Mouse (Mus musculus) megakaryocyte, embryonic 14.5 days (primary cell): ENCODE results near the gene Lrrc47.

Experiments used
- FLI1 ChIP-seq: IDR thresholded peaks from 2 replicates; pipeline ENCODE4 v1.6.1; 2012; ENCODE audit warnings: low read length, inconsistent platforms, mixed read lengths
- GATA1 ChIP-seq: IDR thresholded peaks from 3 replicates; pipeline ENCODE4 v1.6.1; 2012; ENCODE audit warnings: mixed read lengths, low read length, inconsistent platforms, borderline replicate concordance

DNA sequence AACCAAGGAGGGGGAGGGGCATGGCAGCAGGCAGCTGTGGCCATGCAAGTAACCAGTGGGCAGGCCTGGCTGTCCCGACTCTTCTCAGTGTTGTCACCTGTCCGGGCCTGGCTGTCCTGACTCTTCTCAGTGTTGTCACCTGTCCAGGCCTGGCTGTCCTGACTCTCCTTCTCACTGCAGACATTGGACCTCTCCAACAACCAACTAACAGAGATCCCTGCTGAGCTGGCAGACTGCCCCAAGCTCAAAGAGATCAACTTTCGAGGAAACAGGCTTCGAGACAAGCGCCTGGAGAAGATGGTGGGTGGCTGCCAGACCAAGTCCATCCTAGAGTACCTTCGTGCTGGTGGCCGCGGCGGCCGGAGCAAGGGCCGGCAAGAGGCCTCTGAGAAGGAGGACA, 3.9 kb downstream of the Lrrc47 start:
- no peak for TF ChIP-seq GATA1
- TF ChIP-seq FLI1, result no peak
